Comparison of ENCODE assay signal across 9 mouse cellular contexts in the genomic region with DNA sequence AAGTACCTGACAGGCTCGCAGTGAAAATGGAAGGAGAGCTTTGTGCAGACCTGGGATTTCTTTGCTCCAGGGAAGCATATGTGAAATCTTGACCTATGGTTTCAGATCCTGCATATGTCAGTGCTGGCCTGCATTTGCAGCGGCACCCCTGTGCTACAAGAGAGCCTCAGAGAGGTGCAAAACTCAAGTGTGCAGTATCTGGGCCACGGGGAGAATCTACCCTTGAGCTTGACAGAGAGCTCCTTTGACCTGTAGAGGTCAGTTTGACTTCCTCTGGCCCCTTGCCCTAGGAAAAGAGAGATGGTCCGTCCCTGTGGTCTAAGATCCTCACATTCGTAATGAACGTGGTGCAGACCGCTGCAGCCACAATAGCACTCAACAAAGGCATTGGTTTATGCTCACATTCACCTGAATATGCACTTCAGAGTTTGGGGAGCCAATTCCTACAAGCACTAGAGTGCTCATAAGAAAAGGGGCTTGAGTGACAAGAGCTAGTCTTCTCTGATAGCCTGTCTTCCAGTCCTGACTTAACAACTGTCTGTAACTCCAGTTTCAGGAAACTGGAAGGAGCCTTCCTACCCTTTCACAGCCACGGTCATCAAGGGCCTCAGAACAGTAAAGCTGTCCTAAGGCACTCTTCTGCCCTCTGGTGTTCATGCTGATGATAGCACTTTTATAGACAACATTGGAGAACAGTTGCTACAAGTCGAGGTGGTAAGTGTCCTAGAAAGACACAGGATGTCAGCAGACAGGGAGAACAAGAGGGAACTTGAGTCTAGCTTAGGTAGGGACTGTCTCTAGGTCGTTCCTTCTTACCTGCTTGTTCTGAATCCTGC.
DNase-seq lines count a peak whose midpoint lies in the region; ATAC-seq and TF ChIP-seq lines count a peak whose summit lies in the region.
"Had no signal": no experiment of that assay in that cellular context is flagged by ENCODE, and none has a peak within 500 bp of the region (broad histone marks: within the 10 kb centered on the region; RNA-seq: fewer than 3 reads in every experiment).

No protein-coding gene starts in this region.

- H3K4me2 ChIP-seq in heart, postnatal 0 days (ENCODE audit: low read depth, low read length) = no peak overlapping the region
- H3K4me2 ChIP-seq in liver, postnatal 0 days (ENCODE audit: low read depth, low read length) = no peak overlapping the region
- H3K4me2 ChIP-seq: embryonic facial prominence, embryonic 13.5 days had no signal

- CTCF ChIA-PET in Patski (lab: Charles Lee) = interaction anchor here (1.0 to 1.7 kb wide), 4 partner anchors 23 to 194 kb away, joined by 3 to 4 read pairs (median 4); no protein-coding TSS in a partner anchor

- in situ Hi-C loops in Patski (cut with MboI; ENCODE audit: low pct_unique_long_range_greater_than_20kb) = no loop called here

- no peaks in the 10 kb centered on the region for H3K36me3 ChIP-seq in heart, postnatal 0 days (replicated peaks; ENCODE audit: control insufficient read depth, insufficient read depth, low read length)
- no peaks in the 10 kb centered on the region for H3K36me3 ChIP-seq in liver, postnatal 0 days (replicated peaks; ENCODE audit: insufficient read depth, low read length)
- H3K36me3 ChIP-seq: embryonic facial prominence, embryonic 13.5 days had no signal

- POLR2A ChIA-PET in Patski (lab: Charles Lee) = interaction anchor here (0.6 kb wide), 1 partner anchor 12 kb away, joined by 3 read pairs; no protein-coding TSS in a partner anchor

- DNase-seq in 3T3-L1 (ENCODE audit: low read depth, low spot score) = peak; percentile 88
- peak; percentile 10 for DNase-seq in Patski (ENCODE audit: low read depth, low spot score)
- peak; percentile 85 for DNase-seq in embryo, embryonic 11 days
- DNase-seq in heart, postnatal 0 days (ENCODE audit: low spot score) = peak; percentile 26
- peak; percentile 72 for DNase-seq in kidney, postnatal 14 days
- DNase-seq in liver, postnatal 0 days = no peak
- DNase-seq in retina, embryonic 14.5 days (ENCODE audit: low spot score) = peak; percentile 90
- DNase-seq in thymus, postnatal 25 days = no peak

- H3K4me3 ChIP-seq in heart, postnatal 0 days (ENCODE audit: low read depth, low read length) = no peak overlapping the region
- H3K4me3 ChIP-seq in liver, postnatal 0 days (ENCODE audit: low read depth, low read length) = no peak overlapping the region
- H3K4me3 ChIP-seq: embryonic facial prominence, embryonic 13.5 days had no signal

- H3K4me1 ChIP-seq in heart, postnatal 0 days (ENCODE audit: control insufficient read depth, insufficient read depth) = no peaks in the 10 kb centered on the region
- no peaks in the 10 kb centered on the region for H3K4me1 ChIP-seq in liver, postnatal 0 days (ENCODE audit: insufficient read depth)
- H3K4me1 ChIP-seq: embryonic facial prominence, embryonic 13.5 days had no signal

- H3K9me3 ChIP-seq in heart, postnatal 0 days (replicated peaks; ENCODE audit: control insufficient read depth, low read length) = no peaks in the 10 kb centered on the region
- H3K9me3 ChIP-seq in liver, postnatal 0 days (ENCODE audit: low read length) = no peaks in the 10 kb centered on the region
- H3K9me3 ChIP-seq: embryonic facial prominence, embryonic 13.5 days had no signal

- H3K27ac ChIP-seq in heart, postnatal 0 days (ENCODE audit: low read depth) = no peak overlapping the region
- no peak overlapping the region for H3K27ac ChIP-seq in liver, postnatal 0 days (ENCODE audit: low read depth)
- H3K27ac ChIP-seq: embryonic facial prominence, embryonic 13.5 days had no signal

- ATAC-seq in Patski = peak; percentile 76
- peak; percentile 49; the same call in 1 of the 2 replicates for ATAC-seq in heart, postnatal 0 days (ENCODE audit: insufficient read depth, low read depth)
- ATAC-seq in liver, postnatal 0 days = no peak

- 52% methylated on average over 10 of the region's 10 CpGs for WGBS in heart, postnatal 0 days
- WGBS in liver, postnatal 0 days (ENCODE audit: insufficient replicate concordance) = 52% methylated on average over 10 of the region's 10 CpGs

- no peak overlapping the region for H3K9ac ChIP-seq in heart, postnatal 0 days (replicated peaks; ENCODE audit: low read depth, low read length)
- no peak overlapping the region for H3K9ac ChIP-seq in liver, postnatal 0 days (replicated peaks)
- H3K9ac ChIP-seq: embryonic facial prominence, embryonic 13.5 days had no signal

- no peak for TF ChIP-seq EP300 in heart, postnatal 0 days (IDR thresholded peaks at IDR 0.05; ENCODE audit: low read depth)
- no peak for TF ChIP-seq EP300 in liver, postnatal 0 days (IDR thresholded peaks at IDR 0.05; ENCODE audit: low read depth)

- TF ChIP-seq CTCF in Patski (IDR thresholded peaks at IDR 0.05) = peak; percentile 75
- TF ChIP-seq CTCF in heart, postnatal 0 days (IDR thresholded peaks at IDR 0.05; ENCODE audit: low read depth) = peak; percentile 90
- peak; percentile 70 for TF ChIP-seq CTCF in liver, postnatal 0 days (IDR thresholded peaks at IDR 0.05; ENCODE audit: low read depth)

- H3K27me3 ChIP-seq in Patski = peaks cover 4% of the 10 kb centered on the region
- no peaks in the 10 kb centered on the region for H3K27me3 ChIP-seq in heart, postnatal 0 days (ENCODE audit: control insufficient read depth, insufficient read depth, low read length)
- no peaks in the 10 kb centered on the region for H3K27me3 ChIP-seq in liver, postnatal 0 days (ENCODE audit: insufficient read depth, low read length)
- H3K27me3 ChIP-seq: embryonic facial prominence, embryonic 13.5 days had no signal

Comparison
In these comparisons a context has a peak if more than half of its experiments do, and no peak if none do; other contexts are left out.
1. DNase-seq: peak in 3T3-L1 (single experiment), Patski (single experiment), embryo, embryonic 11 days (single experiment), heart, postnatal 0 days (single experiment), kidney, postnatal 14 days (single experiment) and retina, embryonic 14.5 days (single experiment); none in liver, postnatal 0 days (single experiment) and thymus, postnatal 25 days (single experiment).
2. Peak in every context shown above with its lines, with median percentiles within 50 percentile points of each other: CTCF ChIP-seq.